Mouse (Mus musculus) brown adipose tissue, adult 24 weeks (tissue): ENCODE results near the gene Leo1. TPM values are rescaled to one million over a fixed set of nuclear protein-coding genes. Genes with fewer than 3 reads are reported as not detected.
"Not testable (repeated sequence)": the region's sequence is repeated elsewhere in the genome, so short reads cannot be mapped to it uniquely, and the experiment has no call there.

Source experiments
- H3K27ac ChIP-seq: fragments of 200-500 bp; replicated peaks from 2 replicates; pipeline ENCODE4 v1.5.1; 2012; ENCODE audit warnings: low read depth, mild to moderate bottlenecking, low read length
- H3K4me1 ChIP-seq: fragments of 200-500 bp; 2 replicates; pipeline ENCODE4 v1.6.1; 2012; ENCODE audit warnings: low read length, mixed read lengths; ENCODE audit not compliant: control insufficient read depth, insufficient read depth, insufficient read length
- H3K4me3 ChIP-seq: fragments of 200-500 bp; 2 replicates; pipeline ENCODE4 v1.5.1; 2012; ENCODE audit warnings: low read depth, mild to moderate bottlenecking, low read length, moderate library complexity; ENCODE audit not compliant: insufficient read depth
- polyA plus RNA-seq: library from polyadenylated mRNA; stranded (reverse); fragments of >200 nt; gene quantifications from 2 replicates; pipeline ENCODE4 v1.2.4, GENCODE M21; 2012; ENCODE audit not compliant: missing spikeins, insufficient read depth, insufficient read length

Gene Leo1
- polyA plus RNA-seq, 1 experiment, result 19.0 TPM

DNA sequence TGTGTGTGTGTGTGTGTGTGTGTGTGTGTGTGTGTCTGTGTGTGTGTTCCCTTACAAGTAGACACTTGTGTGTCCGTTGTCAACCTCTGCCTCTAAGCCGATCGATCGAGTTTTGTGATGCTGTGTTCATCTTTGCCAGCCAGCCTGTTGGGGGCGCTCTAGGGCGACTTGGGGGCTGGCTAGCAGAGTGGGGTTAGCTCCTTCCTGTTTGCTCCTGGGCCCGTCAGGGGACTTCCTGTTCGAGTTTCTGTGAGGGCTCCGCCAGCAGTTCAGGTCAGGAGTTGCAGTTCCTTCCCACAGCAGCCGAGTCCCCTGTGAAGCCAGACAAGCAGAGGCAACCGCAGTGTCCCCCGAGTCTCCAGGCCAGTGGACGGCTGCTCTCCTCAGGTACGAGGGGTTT is 27.0 kb downstream of the Leo1 start:
- Histone ChIP-seq H3K4me1 (peaks cover 8% of the 10 kb centered on the region; the same call in 1 of the 2 replicates), H3K27ac (no peak overlapping the region), H3K4me3 (no peak overlapping the region)

DNA sequence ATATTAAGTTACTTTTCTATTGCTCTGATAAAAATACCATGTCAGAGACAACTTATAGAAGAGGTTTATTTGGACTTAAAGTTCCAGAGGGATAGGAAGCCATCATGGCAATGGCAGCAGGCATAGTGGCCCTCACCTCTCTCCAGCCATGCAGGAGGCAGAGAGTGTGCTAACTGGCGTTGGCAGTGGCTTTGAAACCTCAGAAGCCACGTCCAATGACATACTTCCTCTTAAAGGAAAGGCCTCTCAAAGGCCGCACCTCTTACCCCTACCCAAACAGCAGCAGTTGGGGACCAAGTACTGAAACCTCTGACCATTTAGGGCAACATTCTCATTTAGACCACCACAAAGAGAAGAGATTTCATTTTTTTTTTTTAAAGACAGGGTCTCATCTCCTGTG is 35.9 kb downstream of the Leo1 start:
- Histone ChIP-seq H3K4me3 (no peak overlapping the region), H3K4me1 (no peaks in the 10 kb centered on the region), H3K27ac (no peak overlapping the region)

DNA sequence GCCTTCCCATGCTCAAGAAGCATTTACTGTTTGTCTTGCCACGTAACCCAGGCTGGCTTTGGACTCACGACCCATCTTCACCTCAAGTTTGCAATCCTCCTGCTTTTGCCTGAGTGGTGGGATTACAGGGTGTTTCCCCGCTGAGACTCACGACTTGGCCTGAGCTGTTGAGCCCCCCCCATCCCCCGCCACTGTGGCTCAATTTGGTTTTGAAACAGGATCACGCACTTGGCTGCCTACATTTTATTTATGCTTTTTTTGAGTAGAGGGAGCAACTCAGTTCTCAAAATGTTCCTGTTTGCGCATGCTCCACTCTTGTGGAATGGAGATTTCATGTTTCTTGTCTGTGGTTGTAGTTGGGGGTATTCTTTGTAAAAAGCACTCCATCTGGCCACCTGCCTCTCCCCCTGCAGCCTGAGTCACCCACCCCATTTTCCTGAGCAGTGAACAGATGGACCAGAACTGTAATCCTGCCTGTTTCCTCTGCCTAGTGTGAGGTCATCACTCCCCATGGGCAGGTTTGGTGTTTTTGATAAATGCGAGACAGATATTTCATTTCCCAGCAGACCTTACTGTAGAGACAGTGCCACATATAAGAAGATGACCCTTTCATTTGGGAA is 37.9 kb downstream of the Leo1 start:
- Histone ChIP-seq H3K4me1 (no peaks in the 10 kb centered on the region), H3K4me3 (no peak overlapping the region), H3K27ac (no peak overlapping the region)

DNA sequence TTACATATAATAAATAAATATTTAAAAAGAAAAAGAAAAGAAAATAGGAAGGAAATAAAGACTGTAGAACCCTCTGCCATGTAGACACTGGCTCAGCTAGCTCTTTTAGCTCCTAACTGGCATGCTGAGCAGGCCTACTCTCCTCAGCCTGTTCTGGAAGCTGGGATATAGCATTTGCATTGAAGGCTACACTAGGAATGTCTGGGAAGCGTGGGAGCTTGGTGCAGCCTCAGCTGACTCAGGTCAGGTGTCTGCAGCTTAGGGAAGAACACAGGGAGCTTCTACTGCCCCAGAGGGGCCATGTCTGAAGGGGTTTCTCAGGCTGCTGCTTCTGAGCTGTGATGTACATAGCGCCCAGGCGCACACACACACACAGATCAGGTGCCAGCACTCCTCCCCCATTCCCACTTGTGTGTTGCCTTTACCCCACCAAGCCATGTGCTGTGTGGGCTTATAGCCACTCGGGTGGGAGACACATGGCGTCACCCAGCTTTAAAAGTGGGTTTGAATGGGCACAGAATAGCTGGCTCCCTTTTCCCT is 39.3 kb downstream of the Leo1 start:
- H3K4me3 ChIP-seq, result no peak overlapping the region
- no peaks in the 10 kb centered on the region for H3K4me1 ChIP-seq
- H3K27ac ChIP-seq, result no peak overlapping the region

DNA sequence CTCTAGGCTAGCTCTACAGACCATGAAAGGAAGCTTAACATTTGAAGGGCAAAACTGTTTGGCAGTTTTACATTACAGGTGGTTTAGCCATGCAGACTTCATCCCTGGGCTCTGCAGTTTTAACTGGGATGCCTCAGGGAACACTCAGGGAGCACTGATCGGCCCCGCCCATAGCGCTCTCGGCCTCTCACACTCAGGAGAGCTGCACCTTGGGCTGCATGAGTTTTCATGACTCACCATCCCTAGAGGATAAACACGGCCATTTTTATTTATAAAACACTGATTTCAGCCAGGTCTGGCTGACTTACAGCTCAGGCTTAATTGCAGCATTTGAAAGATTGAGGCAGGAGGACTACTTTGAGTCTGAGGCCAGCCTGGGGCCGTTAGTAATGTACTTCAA is 43.9 kb downstream of the Leo1 start:
- no peak overlapping the region for H3K27ac ChIP-seq
- H3K4me1 ChIP-seq, result no peaks in the 10 kb centered on the region
- H3K4me3 ChIP-seq, result no peak overlapping the region

DNA sequence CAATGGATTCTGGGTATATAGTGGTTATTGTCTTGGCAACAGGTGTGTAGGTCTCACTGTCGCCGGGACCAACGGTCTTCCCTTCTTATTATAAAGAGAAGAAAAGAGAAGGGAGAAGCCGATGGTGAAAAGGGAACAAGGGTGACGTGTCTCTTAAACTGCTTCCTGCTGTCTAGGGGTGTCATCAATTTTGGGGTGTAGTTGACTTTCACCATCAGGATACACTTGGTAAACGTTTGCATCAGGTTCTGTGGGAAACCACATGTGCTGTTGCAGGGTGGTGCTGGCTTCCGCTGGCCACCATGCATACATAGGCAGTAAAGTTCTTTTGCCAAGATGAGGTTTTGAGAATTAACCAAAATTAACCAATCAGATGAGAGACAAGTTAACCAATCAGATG is 46.9 kb downstream of the Leo1 start:
- not testable (repeated sequence) for H3K27ac ChIP-seq, H3K4me3 ChIP-seq, H3K4me1 ChIP-seq

DNA sequence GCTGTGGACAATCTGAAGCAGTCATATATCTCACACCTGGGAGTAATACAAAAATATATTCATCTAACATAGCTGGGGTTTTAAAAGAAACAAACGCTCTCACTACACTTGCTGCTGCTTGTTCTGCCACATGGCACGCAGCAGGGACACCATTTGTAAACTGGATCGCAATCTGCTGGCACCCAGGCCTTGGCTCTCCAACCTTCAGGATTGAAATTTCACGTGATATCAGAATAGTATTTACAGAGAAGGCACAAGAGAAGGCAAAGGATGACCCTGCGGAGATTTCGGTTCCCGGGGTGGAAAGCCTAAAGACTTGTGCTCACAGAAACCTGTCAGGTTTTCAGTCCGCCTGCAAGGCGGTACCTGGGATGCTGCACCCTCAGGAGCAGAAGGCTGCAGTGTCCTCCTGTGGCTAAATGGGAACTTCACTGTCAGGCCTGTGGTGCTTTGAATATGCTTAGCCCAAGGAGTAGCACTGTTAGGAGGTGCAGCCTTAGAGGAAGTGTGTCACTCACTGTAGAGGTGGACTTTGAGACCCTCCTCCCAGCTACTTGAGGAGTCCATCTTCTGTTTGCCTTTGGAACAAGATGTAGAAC is 53.2 kb downstream of the Leo1 start:
- H3K4me3 ChIP-seq, result no peak overlapping the region
- H3K4me1 ChIP-seq, result no peaks in the 10 kb centered on the region
- H3K27ac ChIP-seq, result no peak overlapping the region

DNA sequence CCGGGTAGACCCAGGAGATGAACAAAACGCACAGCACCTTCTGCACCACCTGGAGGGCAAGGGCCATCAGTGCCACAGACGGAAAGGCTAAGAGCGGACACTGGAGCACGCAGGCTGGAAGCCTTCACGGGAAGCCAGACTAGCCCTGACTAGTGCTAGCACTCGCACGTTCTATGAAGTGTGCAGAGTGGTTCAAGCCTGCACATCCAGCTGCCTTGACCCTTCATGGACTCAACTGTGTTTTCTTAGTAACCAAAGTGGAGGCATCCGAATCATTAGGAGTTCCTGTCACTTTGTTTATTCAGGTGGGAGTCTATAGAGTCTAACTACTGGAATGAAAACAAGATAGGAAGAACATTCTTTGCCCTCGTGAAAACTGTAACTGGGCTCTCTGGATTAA is 54.6 kb downstream of the Leo1 start:
- no peak overlapping the region for H3K27ac ChIP-seq
- no peaks in the 10 kb centered on the region for H3K4me1 ChIP-seq
- H3K4me3 ChIP-seq, result no peak overlapping the region

DNA sequence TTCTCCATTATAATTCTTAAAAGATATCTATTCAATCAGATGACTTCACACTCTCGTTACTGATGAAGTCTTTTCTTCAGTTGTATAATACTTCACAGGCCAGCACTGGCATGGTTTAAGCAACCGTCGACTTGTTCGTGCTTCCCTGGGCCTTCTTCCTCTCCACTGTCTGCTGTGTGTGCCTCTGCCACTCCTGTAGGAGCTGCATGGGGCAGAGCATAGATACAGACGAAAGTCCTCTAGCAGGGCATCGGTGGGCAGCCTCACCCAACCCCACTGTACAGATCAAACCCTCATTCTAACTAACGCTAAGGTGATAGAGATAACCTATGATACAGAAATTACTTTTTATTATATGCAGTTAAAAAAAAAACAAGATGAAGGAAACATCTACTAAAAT is 57.2 kb downstream of the Leo1 start:
- H3K27ac ChIP-seq, result no peak overlapping the region
- no peak overlapping the region for H3K4me3 ChIP-seq
- no peaks in the 10 kb centered on the region for H3K4me1 ChIP-seq

DNA sequence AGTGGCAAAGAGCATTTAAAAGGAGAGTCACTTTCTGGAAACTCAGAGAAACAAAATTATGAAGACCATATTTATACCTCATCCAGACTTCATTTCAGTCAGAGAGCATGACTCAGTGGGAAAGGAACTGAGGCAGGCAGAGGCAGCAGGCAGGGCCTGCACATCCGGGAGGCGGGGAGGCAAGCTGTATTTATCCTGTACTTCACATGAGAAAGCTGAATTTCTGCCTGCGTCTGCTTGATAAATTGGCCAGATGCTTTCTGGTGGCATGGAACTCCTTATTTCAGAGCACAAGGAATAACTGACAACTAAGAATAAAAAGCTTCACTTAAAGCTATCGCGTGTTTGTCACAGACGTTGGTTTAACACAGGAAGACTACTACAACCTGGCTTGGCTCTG is 63.0 kb downstream of the Leo1 start:
- Histone ChIP-seq H3K4me1 (no peaks in the 10 kb centered on the region), H3K27ac (no peak overlapping the region), H3K4me3 (no peak overlapping the region)

DNA sequence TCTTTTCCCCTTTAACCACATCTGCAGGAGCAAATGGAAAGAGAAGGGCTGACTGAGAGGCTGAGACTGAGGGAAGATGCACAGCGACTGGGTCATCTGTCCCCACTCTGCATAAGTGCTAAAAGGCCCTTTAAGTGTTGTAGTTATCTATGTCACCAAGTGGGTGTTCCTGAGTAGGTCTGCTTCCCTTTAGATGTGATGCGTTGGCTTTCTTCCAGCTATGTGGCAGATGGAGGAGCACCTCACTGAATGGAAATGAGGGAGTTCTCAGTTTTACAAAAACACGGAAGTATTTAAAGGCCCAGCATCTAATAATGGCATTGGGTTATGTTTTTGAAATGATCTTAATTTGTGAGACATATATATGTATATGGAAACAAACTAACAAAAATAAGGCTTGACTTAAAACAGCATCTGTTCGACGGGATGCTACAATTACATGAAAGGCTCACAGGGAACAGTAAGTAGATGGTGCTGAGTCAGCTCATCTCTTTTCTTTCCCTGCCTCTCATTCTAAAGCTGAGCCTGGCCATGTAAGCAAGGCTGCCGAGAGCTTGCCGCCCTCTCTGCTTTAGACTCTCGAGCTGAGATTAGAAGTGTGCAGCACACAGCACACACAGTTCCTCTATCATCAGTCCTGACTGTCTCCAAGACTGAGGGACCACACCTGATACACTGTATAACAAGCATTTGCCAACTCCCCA is 70.1 kb downstream of the Leo1 start:
- no peak overlapping the region for H3K4me3 ChIP-seq
- no peaks in the 10 kb centered on the region for H3K4me1 ChIP-seq
- H3K27ac ChIP-seq, result no peak overlapping the region

DNA sequence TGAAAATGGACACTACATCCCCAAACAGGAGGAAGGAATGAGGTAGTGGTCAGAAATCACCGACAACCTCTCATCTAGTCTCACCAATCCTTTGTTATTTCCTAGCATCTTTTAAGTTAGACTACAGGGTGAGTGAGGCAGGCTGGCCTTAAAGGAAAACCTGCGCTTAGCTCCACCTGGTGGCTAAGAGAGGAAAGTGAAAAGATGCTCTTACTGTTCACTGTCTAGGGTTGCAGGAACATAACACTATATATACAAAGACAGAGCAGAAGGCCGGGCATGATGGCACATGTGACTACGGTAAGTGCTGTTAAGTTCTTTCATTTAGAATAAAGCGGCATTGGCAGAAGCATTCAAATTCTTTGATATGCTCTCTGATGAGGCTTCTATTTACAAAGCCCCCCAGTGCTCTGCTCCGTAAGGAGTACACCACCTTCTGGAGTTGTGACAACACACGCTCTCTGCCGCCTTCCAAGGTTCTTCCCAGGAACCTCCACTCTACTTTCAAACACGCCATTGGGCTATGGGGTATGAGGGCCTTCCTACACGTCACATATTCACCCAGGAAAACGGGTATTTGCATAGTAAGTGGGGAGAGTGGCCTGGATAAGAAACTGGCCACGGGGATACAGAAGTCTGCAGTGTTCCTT is 74.3 kb downstream of the Leo1 start:
- Histone ChIP-seq H3K4me1 (no peaks in the 10 kb centered on the region), H3K27ac (no peak overlapping the region), H3K4me3 (no peak overlapping the region)

Other genes with a start within 250 kb of the Leo1 start
- 16.9 and 18.4 TPM in 2 replicates for gene Myo5c, start 209.5 kb upstream of the Leo1 start, polyA plus RNA-seq
- 21.2 and 27.0 TPM in 2 replicates for gene Gnb5, start 135.2 kb upstream of the Leo1 start, polyA plus RNA-seq
- gene Bcl2l10, start 93.8 kb upstream of the Leo1 start, polyA plus RNA-seq, result not detected in 2 replicates
- 12.0 and 16.0 TPM in 2 replicates for gene Mapk6, start 31.5 kb upstream of the Leo1 start, polyA plus RNA-seq
- gene Tmod3, start 118.1 kb downstream of the Leo1 start, polyA plus RNA-seq, result 27.3 and 29.6 TPM in 2 replicates
- 1.9 and 2.0 TPM in 2 replicates for gene Tmod2, start 169.8 kb downstream of the Leo1 start, polyA plus RNA-seq
- gene Lysmd2, start 184.2 kb downstream of the Leo1 start, polyA plus RNA-seq, result 8.8 and 9.6 TPM in 2 replicates
- gene Scg3, start 242.5 kb downstream of the Leo1 start, polyA plus RNA-seq, result 1.4 TPM in 1 of 2 replicates, not detected in the other